Mouse (Mus musculus) forebrain, postnatal 0 days (tissue): ENCODE measurements around the gene Spc24. TPM values are rescaled to one million over a fixed set of nuclear protein-coding genes. Genes with fewer than 3 reads are reported as not detected.
A peak's percentile ranks its signal among the peaks of the same experiment; 100 is the strongest.

ENCODE experiments used
- ATAC-seq: fragments of 200-750 bp; cut with Nextera tagmentation; 2 replicates; pipeline ENCODE4 v1.8.0; 2017; ENCODE audit warnings: mild to moderate bottlenecking, moderate library complexity
- DNase-seq: peaks from one replicate; pipeline ENCODE4 v3.0.0-alpha.2; 2015
- H3K27ac ChIP-seq: fragments of 300-500 bp; sonication (generic); 2 replicates; pipeline ENCODE4 v1.5.1; 2014; ENCODE audit warnings: low read depth, mild to moderate bottlenecking, antibody characterized with exemption, low read length, moderate library complexity, mixed read lengths
- H3K27me3 ChIP-seq: fragments of 300-500 bp; sonication (generic); 2 replicates; pipeline ENCODE4 v1.6.1; 2014; ENCODE audit warnings: mild to moderate bottlenecking, low read length, mixed read lengths; ENCODE audit not compliant: insufficient read depth
- H3K36me3 ChIP-seq: fragments of 300-500 bp; sonication (generic); 2 replicates; pipeline ENCODE4 v1.6.1; 2014; ENCODE audit warnings: mild to moderate bottlenecking, moderate library complexity; ENCODE audit not compliant: insufficient read depth
- H3K4me1 ChIP-seq: fragments of 300-500 bp; sonication (generic); 2 replicates; pipeline ENCODE4 v1.6.1; 2014; ENCODE audit warnings: antibody characterized with exemption; ENCODE audit not compliant: insufficient read depth
- H3K4me2 ChIP-seq: fragments of 300-500 bp; sonication (generic); 2 replicates; pipeline ENCODE4 v1.6.1; 2014; ENCODE audit warnings: low read depth, mild to moderate bottlenecking, moderate library complexity
- H3K4me3 ChIP-seq: fragments of 300-500 bp; sonication (generic); 2 replicates; pipeline ENCODE4 v1.5.1; 2014; ENCODE audit warnings: low read depth, low read length, mixed read lengths
- H3K9ac ChIP-seq: fragments of 300-500 bp; sonication (generic); 2 replicates; pipeline ENCODE4 v1.6.1; 2014; ENCODE audit warnings: mild to moderate bottlenecking
- H3K9me3 ChIP-seq: fragments of 300-500 bp; sonication (generic); 2 replicates; pipeline ENCODE4 v1.6.1; 2016; ENCODE audit warnings: low read length
- CTCF ChIP-seq: sonication (generic); IDR thresholded peaks from 2 replicates; pipeline ENCODE4 v1.5.1; 2016; ENCODE audit warnings: antibody characterized with exemption, control low read depth, low read depth
- WGBS: fragments of 180-500 bp; shearing (Covaris S2); extraction: QIAGEN DNeasy Blood & Tissue Kit; methylation state at CpG from one replicate; pipeline ENCODE4 v1.1.7; 2014; 5-methylcytosine and 5-hydroxymethylcytosine counted together
- polyA plus RNA-seq: library from polyadenylated mRNA; unstranded; fragments of >200 nt; fragmentation: Nextera tagmentation; extraction: Ambion mirVana; gene quantifications from 2 replicates; pipeline ENCODE4 v1.2.1, GENCODE M21; 2015
- total RNA-seq: library from RNA; depleted of rRNA; stranded (reverse); fragments of >200 nt; gene quantifications from 2 replicates; pipeline ENCODE4 v1.2.3, GENCODE M21; 2014

Gene Spc24
- total and polyA plus RNA-seq, 2 experiments from 2014 or later: 8.2 to 13.5 TPM

GRCm38 (mm10) chr9:21724147-21724536 lies 36.0 kb downstream of the Spc24 start:
- Histone ChIP-seq H3K27ac (peak overlapping the region; percentile 87), H3K4me2 (peak overlapping the region; percentile 82), H3K36me3 (no peaks in the 10 kb centered on the region; the same call in none of the 2 replicates), H3K4me1 (peaks cover 14% of the 10 kb centered on the region), H3K9ac (peak overlapping the region; percentile 60), H3K4me3 (peak overlapping the region; percentile 75), H3K9me3 (no peaks in the 10 kb centered on the region), H3K27me3 (no peaks in the 10 kb centered on the region)
- ATAC-seq (peak; percentile 98), DNase-seq (peak; percentile 95)
- WGBS: 1% methylated on average over 18 of the region's 18 CpGs
- no peak for TF ChIP-seq CTCF

DNA sequence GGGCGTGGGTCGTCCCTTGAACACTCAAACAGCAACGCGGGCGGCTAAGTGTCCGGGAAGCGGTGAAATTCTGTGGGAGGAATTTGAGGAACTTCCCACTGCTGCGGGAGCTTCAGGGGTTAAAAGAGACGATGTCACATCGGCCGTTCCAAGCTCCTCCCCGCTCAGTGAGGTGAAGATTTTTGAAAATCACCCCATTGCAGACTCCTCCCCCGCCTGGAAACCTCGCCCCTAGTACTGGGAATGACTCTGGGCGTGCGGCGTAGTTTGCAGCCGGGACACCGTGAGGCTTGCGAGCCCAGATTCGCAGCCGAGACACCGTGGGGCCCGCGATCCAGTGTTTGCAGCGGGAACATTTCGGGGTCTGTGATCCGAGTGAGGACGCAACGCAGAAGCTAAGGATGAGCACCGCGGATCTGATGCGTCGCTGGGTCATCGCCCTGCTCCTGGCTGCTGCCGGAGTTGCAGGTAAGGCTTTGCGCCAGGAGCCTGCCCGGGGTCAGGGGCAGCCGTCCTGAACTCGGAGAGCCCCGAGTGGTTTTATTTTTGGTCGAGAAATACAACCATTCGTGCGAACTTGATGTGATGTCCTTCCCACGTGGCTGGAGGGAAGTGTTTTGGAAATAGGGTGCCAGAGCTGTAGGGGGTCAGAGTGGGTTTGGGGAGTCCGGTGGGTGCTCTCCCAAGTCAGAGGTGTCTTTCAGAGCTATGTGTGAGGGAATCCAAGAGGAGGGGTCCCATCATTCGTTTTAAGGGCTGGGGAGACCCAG lies 36.5 kb downstream of the Spc24 start, which contains the start of gene Ldlr:
Gene Ldlr (plus strand): TSS at position 107 of the 770 bp plus-strand sequence.
- no peak for TF ChIP-seq CTCF
- no peaks in the 10 kb centered on the region; the same call in none of the 2 replicates for H3K36me3 ChIP-seq
- H3K27ac ChIP-seq: peak within 1 kb of the TSS; percentile 87
- peak; percentile 86 for ATAC-seq
- peak within 1 kb of the TSS; percentile 60 for H3K9ac ChIP-seq
- peak; percentile 91 for DNase-seq
- H3K4me3 ChIP-seq: peak within 1 kb of the TSS; percentile 75
- H3K9me3 ChIP-seq: no peaks in the 10 kb centered on the region
- H3K4me2 ChIP-seq: peak within 1 kb of the TSS; percentile 82
- WGBS: under 1% methylated on average over 47 of the region's 47 CpGs
- peaks cover 14% of the 10 kb centered on the region for H3K4me1 ChIP-seq
- H3K27me3 ChIP-seq: no peaks in the 10 kb centered on the region

DNA sequence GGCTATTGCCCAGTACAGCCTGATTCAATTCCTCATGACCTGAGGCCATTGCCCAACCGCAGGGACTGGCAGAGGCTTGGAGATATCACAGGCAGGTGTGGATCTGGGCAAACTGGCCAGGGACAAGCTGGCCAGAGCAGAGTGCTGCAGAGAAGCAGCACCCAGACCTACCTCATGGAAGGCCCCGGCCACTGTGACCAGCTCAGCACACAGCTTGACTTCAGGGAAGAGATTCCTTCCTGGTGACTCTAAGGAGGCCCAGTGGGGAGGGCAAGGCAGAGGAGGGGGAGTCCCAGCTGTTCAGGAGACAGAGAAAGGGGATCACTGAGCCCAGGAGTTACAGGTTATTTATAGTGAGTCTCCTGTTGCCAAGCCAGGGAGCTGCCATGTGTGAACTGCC lies 39.1 kb downstream of the Spc24 start:
- Histone ChIP-seq H3K4me3 (no peak overlapping the region), H3K27ac (no peak overlapping the region), H3K27me3 (no peaks in the 10 kb centered on the region), H3K9ac (no peak overlapping the region), H3K4me2 (no peak overlapping the region), H3K9me3 (no peaks in the 10 kb centered on the region), H3K36me3 (no peaks in the 10 kb centered on the region), H3K4me1 (peaks cover 10% of the 10 kb centered on the region)
- DNase-seq: no peak
- no peak for ATAC-seq
- no peak for TF ChIP-seq CTCF
- WGBS: 84% methylated on average over 2 of the region's 2 CpGs

DNA sequence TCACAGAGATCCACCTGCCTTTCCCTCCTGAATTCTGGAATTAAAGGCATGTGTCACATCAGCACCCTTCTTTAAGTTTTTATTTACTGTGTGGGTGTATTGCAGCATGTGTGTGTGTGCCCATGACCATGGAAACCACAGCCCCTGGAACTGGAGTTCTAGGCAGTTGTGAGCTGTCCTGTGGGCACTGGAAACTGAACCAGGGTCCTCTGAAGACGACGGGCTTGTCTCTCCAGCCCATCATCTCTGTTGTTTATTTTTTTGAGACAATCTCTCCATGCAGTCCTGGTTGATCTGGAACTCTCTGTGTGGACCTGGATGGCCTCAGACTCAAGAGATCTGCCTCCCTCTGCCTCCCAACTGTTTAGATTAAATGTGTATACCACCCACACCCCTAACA lies 43.1 kb downstream of the Spc24 start:
- 93% methylated on average over 2 of the region's 2 CpGs for WGBS
- no peak for TF ChIP-seq CTCF
- DNase-seq (no peak), ATAC-seq (no peak)
- H3K9ac ChIP-seq: no peak overlapping the region
- H3K36me3 ChIP-seq: no peaks in the 10 kb centered on the region
- H3K27ac ChIP-seq: no peak overlapping the region
- no peaks in the 10 kb centered on the region for H3K4me1 ChIP-seq
- H3K4me3 ChIP-seq: no peak overlapping the region
- H3K27me3 ChIP-seq: no peaks in the 10 kb centered on the region
- no peaks in the 10 kb centered on the region for H3K9me3 ChIP-seq
- no peak overlapping the region for H3K4me2 ChIP-seq

DNA sequence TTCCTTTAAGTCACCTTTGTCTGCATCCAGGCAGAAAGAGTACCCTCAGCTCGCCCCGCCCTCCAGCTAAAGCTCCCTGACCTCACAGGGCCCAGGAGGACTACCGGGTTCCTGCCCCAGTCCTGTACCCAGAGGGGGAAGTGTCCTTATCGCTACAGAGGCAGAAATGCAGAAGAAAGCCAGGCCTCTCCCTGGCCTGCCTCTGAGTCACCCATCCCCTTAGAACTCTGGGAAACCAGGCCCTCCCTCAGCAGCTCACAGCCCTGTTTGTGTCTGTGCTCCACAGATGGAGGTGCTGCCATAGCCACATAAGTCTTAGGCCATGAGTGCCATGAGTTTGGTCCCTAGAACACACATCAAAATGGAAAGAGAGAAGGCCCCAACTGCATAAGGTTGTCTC lies 44.8 kb downstream of the Spc24 start:
- TF ChIP-seq CTCF: no peak
- H3K4me3 ChIP-seq: no peak overlapping the region
- no peaks in the 10 kb centered on the region for H3K4me1 ChIP-seq
- WGBS: 73% methylated on average over 4 of the region's 4 CpGs
- no peaks in the 10 kb centered on the region for H3K27me3 ChIP-seq
- no peaks in the 10 kb centered on the region for H3K9me3 ChIP-seq
- peak; percentile 23; the same call in 1 of the 2 replicates for ATAC-seq
- no peak overlapping the region for H3K4me2 ChIP-seq
- no peak overlapping the region for H3K27ac ChIP-seq
- H3K36me3 ChIP-seq: no peaks in the 10 kb centered on the region
- no peak for DNase-seq
- no peak overlapping the region for H3K9ac ChIP-seq

DNA sequence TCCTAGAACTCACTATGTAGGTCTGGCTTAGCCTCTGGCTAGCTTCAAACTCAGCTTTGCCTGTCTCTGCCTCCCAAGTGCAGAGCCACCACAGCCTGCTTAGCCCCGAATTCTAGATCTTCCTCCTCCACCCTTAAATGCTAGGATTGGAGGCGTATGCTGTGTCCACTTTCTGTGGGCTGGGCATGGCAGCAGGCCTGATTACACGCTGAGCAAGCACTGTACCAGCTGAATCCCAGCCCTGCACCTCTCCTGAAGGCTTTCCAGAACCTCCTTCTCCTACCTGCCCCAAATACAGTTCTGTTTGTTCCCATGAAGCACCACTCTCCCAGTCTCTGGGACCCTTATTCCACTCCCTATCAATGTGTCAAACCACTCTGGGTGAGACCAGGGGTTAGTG lies 50.8 kb downstream of the Spc24 start:
- no peak overlapping the region for H3K9ac ChIP-seq
- no peak overlapping the region for H3K4me3 ChIP-seq
- WGBS: 94% methylated on average over 3 of the region's 3 CpGs
- H3K27ac ChIP-seq: no peak overlapping the region
- H3K4me2 ChIP-seq: no peak overlapping the region
- no peak for TF ChIP-seq CTCF
- no peaks in the 10 kb centered on the region for H3K27me3 ChIP-seq
- H3K36me3 ChIP-seq: peaks cover 23% of the 10 kb centered on the region
- H3K4me1 ChIP-seq: no peaks in the 10 kb centered on the region
- DNase-seq (no peak), ATAC-seq (no peak)
- no peaks in the 10 kb centered on the region for H3K9me3 ChIP-seq

DNA sequence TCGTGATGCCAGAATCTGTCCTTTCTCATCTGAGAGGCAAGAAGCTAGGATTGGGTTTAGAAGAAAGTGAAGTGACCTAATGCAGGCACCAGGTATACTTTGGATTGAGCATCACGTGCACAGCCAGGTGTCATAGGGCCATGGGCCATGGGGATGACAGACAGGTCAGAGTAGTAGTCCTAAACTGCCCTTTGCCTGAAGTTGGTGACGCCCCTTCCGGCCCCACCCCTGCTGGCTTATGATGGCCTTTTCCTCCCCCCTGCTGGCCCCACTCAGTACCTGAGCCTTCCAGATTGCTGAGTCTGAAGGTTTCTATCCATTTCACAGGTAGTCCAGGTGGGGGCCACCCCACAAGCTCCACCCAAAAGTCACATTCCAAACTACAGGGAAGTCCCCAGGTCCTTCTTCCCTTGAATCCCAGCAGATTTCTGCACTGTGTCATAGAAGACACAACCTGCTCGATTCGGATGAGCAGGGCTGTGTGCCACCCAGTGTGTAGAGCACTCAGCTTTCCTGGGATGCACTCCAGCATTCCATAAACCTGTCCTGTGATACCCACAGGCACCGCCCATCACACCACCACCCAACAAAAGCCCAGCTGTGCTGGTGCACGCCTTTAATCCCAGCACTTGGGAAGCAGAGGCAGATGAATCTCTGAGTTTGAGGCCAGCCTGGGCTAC lies 53.4 kb downstream of the Spc24 start:
- Histone ChIP-seq H3K9me3 (no peaks in the 10 kb centered on the region), H3K9ac (no peak overlapping the region), H3K36me3 (peaks cover 49% of the 10 kb centered on the region), H3K27me3 (no peaks in the 10 kb centered on the region), H3K4me2 (no peak overlapping the region), H3K27ac (no peak overlapping the region), H3K4me3 (no peak overlapping the region), H3K4me1 (no peaks in the 10 kb centered on the region)
- ATAC-seq (no peak), DNase-seq (no peak)
- 86% methylated on average over 8 of the region's 8 CpGs for WGBS
- no peak for TF ChIP-seq CTCF
